Mouse (Mus musculus) fibroblast of lung, adult 2 months (primary cell): ENCODE data around the gene Sh3d19.
A peak's percentile ranks its signal among the peaks of the same experiment; 100 is the strongest.

Source experiments
- DNase-seq: peaks from one replicate; pipeline ENCODE4 v3.0.0-alpha.2; 2011; ENCODE audit warnings: low read depth

Gene Sh3d19

DNA sequence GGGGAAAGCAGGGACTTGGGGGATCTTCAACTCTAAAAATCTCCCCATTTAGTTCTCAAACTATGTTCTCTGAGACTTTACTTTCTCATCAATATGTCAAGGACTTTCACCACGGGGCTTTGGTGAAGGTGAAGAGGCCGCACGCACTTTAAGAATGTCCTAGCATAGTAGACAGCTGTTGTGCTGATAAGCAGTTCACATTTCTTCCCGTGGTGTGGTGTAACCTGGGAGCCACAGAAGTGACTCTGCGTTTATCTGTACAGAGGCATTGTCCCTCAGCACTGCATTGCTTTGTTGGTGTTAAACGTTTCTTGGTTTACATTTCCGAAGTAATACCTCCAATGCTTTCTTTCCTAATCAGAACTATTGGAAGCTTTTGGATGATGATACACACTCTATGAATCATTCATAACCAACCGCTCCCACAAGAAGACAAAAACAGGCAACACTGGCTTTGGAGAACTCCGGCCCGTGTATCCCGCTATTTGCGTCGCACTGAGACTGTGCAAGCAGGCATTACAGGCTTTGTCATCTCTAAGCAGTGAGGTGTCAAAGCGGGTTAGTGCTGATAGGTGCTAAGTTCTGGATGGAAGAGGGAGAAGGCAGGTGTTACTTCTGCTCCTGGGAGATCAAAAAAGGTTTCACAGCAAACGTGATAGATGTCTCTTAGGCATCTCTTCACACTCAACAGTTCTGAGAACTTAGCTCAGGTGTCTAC is 57.9 kb downstream of the Sh3d19 start:
- no peak for DNase-seq

DNA sequence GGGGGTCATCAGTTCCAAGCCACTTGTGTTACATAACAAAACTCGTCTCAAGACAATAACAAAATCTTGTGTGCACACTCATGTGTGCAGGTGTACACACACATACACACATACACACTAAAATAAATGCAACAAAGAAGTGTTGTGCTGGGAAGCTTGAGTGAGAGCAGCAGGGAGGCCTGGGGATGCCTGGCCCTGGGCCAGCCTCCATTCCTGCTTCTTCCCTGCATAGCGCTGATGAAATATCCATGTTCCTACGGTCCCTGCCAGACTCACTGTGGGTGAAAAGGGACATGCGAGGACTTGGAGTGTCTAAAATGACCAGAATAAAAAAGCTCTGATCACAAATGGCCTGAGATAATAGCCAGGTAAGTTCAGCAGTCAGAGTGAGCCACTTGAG is 59.7 kb downstream of the Sh3d19 start:
- no peak for DNase-seq

DNA sequence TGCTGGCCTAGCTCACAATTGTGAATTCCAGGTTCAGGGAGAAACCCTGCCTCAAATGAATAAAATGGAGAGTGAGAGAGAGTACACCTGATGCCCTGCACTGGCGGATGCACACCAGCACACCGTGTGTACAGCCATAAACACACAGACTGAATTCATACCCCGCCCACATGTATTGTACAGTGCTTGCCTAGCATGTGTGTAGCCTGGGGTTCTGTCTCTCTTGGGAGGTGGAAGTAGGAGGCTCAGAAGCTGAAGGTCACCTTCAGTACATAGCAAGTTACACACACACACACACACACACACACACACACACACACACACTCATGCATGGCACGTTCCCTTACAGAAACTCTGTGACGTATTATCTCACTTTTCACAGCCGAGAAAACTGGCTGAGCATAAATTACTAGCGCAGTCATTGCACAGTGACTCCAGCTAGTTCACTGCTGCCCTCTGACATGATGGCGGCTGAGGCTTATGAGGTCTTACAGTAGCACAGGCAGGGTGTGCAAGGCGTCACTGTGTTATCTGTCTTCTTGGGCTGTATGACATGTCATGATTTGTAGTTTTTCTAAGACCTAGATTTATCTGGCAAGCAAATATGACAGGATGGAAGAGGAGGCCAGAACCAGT is 62.7 kb downstream of the Sh3d19 start:
- no peak for DNase-seq

DNA sequence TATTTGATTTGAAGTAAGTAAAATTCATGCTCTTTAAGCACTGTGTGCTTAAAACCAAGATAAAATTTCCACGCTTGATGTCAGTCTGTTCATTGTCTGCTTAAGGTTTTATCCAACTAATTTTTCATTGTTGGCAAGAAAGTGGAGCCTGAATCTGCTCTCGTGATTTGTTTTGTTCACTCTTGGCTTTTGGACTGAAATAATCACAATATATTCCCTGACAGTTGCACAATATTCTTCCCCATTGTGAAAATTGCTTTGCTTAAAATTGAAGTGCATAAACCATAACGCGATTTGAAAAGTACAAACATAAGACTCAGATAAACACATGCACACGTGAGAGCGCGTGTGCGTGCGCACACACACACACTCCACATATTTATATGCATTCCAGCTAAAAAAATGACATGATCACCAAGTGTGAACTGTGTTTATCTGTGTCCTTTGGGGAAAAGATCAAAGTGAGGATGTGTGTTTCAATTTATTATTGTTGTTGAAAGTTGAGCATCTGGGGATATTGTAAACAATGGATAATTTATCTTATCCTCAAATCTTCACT is 67.1 kb downstream of the Sh3d19 start:
- no peak for DNase-seq

DNA sequence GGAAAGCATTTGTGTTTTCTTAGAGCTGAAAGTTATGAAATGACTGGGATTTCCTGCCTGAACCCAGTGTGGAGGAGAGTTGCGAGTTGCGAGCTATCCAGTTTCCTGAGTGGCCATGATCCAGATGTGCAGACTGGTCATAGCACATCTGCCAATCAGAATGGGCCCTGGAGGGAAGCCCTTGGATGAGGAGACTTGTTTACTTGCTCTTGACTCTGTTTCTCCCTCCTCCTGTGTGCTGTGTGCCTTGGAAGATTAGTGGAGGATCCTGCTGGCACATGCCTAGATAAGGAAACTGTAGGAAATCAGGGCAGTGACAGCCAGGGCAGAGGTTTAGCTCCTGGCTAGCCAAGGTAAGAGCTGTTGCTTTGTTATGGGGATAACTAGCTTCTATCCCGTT is 67.7 kb downstream of the Sh3d19 start:
- peak; percentile 78 for DNase-seq

DNA sequence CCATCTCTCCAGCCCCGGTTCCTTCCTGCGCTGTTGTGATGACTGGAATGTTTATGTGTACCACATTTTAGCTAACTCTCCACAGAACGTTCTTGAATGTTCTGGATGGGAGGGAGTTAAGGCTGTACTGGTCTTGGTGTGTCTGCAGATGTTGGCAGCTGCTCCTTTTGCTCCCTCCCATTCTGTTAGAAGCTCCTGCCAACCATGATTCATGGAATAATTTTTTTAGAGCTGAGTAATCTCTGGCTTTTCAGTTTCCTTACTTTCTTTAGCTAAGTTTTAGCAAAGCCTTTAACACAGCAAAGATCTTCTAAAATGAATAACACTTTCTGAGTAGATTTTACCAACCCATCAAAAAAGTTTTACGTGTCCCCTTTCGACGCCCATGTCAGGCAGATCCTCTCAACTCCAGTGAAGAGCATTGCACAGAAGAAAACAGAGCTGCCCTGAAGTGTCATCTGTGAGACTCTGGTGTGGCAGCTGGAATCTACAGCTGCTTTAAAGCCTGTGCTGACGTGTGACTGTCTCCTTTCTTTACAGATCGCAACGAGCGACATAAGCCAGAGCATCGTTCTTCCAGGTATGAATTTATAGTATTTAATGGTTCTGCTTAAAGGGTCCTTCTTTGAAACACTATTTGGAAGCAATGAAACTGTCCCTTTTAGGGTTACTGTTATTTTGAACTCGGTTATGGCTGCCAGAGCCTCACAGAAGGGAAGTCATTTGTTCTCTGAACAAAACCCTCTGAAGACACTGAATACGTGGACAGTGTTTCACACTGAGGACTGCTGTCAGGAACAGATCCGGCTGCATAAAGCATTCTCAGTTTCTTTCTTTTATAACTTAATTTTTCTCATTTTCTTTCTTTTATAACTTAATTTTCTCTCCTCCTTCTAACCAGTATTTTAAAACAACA is 69.6 kb downstream of the Sh3d19 start:
- DNase-seq: peak; percentile 82

DNA sequence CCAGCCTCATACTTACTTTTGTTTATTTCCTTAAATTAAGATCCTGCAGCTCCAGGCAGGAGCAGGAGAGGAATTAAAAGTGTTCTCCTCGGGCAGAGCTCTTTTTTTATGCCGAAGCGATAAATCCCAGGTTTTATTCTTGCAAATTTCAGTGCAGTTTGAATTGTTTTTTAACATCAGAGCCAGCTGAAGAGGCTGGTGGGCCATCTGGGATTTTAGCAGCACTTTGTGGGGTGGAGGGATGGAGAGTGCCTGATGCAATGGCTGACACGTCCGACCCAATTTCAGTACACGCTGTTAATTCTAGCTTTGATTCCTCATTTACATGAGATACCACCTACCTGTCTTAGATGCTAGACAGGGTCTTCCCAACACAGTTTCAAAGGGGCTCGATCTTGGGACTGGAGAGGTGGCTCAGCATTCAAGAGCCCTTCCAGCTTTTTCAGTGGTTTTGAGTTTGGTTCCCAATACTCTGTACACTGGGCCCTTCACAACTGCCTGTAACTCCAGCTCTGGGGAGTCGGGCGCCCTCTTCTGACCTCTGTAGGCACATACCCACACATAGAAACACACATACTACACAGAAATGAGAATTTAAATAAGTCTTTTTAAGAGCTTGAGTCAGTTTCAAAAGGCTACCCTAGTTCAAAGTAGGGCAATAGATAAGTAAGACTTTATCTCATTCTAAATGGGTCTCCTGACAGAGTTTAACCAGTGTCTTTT is 76.9 kb downstream of the Sh3d19 start:
- no peak for DNase-seq

DNA sequence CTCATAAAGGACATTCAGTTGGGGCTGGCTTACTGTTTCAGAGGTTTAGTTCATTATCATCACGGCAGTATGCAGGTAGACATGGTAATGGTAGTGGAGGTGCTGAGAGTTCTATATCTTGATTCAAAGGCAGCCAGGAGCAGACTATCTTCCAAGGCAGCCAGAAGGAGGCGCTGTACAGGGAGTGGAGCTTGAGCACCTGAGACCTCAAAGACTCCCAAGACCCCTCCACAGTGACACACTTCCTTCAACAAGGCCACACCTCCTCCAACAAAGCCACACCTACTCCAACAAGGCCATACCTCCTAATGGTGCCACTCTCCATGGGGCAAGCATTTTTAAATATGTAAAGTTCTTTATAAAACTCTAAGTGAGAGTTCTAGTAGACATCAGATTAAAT is 78.1 kb downstream of the Sh3d19 start:
- DNase-seq: no peak

DNA sequence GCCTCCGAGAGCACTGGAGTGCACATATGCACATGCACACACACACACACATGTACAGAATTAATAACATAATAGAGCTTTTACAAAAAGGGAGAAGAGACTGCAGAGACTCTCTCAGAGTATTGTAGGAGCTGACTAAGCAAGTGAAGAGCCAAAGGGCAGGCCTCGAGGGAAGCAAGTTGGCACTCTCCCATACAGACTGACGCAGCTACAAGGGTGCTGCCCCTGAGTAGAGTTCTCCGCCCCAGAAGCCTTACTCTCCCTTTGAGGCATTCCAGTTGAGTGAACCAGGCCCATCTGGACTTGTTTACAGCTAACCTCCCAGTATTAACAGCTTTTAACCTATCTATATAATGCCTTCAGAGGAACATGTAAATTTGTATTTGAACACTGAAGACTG is 85.8 kb downstream of the Sh3d19 start:
- peak; percentile 51 for DNase-seq

DNA sequence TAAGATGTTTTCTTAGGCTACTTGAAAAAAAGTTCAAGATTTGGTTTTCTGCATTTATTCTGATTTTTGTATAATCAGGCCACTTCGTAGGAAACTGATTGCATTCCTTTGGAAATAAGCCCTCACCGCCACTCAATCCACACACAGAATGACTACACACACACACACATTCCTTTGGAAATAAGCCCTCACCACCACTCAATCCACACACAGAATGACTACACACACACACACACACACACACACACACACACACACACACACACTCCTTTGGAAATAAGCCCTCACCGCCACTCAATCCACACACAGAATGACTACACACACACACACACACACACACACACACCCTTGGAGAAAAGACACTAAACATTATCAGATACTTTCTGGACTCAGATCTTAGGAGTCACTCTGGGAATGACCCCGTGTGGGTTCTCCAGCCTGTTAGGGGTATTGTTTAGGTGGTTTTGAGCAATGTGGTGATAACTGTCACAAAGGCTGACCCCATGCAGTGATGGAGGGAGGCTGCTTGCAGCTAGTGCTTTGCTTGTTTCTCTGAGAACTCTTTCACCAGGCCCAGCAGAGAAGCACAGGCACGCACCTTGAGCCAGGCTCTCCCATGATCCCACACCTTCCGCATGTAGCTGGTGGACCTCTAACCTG is 86.7 kb downstream of the Sh3d19 start:
- DNase-seq: no peak

DNA sequence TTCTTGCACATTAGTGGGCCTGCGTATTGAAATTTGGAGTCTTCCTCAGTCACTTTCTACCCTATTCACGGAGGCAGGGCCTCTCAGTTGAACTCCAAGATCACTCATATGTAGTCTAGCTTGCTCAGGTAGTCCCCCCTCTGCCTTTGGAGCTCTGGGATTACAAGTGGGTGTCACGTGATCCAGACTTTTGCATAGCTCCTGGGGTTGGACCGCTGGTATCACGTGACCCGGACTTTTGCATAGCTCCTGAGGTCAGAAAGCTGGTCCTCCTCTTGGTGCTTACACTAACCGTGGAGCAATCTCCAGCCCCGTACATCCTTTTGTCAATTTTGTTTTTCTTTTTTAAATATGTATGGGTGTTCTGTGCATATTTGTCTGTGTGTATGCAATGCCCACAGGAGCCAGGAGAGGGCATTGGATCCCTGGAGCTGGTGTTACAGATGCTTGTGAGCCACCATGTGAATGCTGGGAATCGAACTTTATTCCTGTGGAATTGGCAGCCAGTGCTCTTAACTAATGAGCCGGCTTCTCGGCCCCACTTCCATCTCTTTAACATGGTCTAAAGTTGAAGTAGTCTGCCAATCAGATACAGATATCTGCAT is 98.8 kb downstream of the Sh3d19 start:
- DNase-seq: no peak

DNA sequence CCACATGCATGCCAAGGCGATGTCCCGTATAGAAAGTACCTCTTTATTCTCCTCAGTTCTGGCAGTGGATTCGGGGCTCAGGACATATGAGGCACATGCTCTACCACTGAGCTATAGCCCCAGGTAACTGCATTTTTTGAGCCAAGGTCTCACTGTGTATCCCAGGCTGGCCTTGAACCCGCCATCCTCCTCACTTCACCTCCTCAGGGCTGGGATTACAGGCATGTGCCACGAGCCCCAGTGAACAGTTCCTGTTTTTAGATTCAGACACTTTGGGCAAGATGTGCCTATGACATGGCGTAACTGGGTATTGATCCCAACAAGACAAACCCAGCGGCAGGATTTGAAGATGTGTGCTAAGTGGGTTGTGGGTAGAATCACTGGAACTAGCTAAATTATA is 99.9 kb downstream of the Sh3d19 start:
- no peak for DNase-seq

DNA sequence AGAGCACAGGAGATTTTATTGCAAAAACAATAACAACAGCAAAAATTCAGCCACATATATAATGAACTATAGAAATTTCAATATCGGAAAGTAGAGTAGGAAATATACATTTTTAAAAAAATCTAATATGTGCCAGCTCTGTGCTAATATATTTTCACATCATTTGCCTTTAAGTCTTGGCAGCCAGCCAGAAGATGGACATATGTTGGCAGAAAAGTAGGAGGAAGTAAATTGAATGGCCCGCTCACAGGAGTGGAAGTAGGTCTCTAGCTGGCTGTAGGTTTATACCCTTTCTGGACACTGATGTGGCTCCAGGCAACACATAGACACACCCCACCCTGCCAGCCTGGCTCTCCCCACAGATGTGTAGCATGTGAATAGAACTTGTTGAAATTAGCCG is 101.2 kb downstream of the Sh3d19 start:
- DNase-seq: no peak

DNA sequence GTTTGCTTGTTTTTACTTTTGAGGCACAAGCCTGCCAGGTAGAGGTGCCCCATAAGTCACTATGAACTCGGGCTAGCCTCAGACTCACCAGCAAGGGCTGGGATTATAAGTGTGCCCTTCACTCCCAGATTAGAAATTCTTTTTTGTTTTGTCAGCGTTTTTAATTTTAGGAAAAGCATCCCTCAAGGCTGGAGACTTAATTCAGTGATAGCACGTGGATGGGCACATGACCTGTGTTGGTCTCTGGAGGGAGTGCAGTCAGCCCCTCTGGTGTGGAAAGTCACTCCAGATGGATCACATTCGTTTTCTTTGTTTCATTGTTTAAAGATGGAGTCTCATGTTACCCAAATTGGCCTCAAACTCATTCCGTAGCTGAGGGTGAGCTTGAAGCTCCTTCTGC is 102.0 kb downstream of the Sh3d19 start:
- DNase-seq: no peak

DNA sequence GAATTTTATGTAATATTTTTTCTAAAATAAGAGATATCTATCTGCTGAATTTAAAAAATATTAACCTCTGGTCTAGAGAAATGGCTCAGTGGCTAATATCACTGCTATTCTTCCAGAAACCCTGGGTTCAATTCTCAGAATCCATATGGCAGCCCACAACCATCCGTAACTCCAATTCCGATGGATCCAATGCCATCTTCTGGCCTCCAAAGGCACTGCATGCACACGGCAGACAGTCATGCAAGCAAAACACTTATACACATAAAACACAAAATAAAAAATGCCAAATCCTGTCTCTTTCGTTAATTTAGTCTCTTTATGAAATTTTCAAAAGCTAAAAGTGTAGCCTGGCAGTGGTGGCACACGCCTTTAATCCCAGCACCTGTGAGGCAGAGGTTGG is 104.7 kb downstream of the Sh3d19 start:
- no peak for DNase-seq

DNA sequence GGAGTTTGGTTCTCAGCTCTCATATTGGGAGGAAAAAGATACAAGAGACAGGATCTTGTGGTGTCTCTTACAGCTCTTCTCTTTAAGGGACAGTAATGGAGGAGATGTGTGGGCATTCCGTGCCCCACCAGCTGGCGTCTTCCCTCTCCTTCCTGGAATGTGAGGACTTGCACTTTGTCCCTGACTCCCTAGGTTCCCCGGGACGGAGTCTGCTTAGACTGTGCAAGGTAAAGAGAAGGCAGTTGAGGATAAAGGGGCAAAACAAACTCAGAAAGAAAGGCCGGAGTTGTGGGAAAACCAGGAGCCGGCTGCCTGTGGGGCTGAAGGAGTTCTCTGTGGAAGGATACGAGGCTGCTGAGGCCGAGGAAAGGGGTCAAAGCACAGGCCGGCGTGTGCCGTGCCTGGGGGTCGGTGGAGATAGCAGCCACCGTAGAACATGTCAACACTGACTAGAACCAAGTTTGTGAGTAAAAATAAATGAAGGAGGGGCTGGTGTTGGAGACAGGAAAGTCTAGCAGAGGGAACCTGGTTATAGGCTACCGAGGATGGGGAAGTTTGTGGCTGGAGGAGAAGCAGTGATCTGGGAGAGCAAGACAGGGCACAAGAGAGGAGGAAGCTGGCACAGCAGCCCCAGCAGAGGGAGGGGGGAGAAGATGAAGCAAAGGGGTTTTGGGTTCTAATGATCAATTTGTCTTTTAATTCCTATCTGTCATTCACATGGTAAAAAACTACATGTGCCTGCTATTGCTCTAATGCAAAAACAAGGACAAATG is 105.8 kb downstream of the Sh3d19 start:
- no peak for DNase-seq

DNA sequence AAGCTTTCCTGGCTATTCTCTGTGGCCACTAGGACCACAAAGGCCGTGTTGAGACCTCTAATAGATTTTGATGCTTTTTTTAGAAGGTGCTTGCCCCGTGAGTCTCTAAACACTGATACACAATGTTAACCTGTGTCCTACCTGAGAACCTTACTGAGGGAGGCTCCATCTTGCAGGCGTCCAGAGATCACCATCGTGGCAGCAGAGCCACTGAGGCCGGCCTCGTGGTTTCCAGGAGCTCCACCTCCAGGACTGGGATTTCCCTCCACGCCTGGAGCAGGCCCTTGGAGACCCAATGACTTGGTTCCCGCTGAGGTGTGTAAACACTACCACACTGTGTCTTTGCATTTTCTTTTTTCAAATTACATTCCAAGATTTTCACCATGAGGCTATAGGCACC is 112.1 kb downstream of the Sh3d19 start:
- no peak for DNase-seq

DNA sequence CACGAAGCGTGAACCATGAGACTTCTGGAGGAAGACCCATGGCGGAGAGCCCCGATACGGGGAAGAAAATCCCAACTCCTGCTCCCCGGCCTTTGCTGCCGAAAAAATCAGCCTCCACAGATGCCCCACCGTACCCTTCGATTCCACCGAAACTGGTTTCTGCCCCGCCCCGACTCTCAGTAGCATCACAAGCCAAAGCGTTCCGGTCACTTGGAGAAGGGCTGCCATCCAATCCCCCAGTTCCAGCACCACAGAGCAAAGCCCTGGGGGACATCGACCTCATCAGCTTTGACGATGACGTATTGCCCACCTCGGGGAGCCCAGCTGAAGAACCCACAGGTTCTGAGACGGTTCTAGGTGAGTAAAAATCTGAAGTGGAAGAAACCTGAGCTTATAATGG is 114.1 kb downstream of the Sh3d19 start:
- no peak for DNase-seq

DNA sequence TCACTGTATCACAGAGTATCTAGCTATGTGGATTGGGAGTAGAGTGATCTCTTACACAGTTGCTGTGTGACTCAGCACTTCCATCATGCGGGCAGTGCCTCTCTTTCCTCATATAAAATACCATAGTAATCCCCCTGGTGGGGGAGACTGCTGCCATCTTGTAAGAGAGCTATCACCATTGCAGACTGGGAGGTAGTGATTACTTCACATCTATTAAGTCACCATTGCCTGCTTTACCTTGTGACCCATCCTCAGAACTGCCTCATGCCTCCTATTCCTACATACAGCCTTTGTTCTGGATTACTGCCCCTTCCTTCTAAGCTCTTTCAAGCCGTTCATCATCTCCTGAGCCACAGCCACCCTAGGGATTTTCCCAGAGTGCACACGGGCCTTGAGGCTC is 117.0 kb downstream of the Sh3d19 start:
- DNase-seq: no peak

DNA sequence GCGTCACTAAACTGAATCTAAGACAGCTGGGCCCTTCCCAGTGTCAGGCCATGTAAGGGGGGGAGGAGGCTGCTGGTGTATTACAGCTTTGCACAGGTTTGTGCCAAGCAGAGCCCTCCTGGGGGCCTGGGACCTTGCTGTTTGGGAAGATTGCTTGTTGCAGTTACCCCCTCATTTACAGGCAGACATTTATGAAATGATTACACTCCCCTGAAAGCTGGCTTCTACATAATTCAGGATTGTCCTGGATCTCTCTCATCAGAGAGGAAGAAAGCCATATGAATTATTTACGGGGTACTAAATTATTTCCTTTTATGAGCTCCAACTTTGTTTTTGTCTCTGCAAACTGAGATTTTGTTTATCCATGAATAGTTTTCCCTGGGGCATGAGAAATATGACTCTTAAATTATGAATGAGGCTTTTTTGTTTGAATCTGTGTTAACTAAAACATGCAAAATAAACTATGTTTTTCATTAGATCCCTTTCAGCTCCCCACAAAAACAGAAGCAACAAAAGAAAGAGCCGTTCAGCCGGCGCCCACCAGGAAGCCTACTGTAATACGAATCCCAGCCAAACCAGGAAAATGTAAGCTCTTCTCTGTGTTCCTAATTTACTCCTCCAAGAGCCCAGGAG is 122.4 kb downstream of the Sh3d19 start:
- no peak for DNase-seq
